Mouse (Mus musculus) R1 (cell line): ENCODE results near the gene Sntn.

Source experiments
- DNase-seq: peaks from one replicate; pipeline ENCODE4 v3.0.0-alpha.2; 2018; ENCODE audit warnings: low read depth, low spot score

The Sntn gene

DNA sequence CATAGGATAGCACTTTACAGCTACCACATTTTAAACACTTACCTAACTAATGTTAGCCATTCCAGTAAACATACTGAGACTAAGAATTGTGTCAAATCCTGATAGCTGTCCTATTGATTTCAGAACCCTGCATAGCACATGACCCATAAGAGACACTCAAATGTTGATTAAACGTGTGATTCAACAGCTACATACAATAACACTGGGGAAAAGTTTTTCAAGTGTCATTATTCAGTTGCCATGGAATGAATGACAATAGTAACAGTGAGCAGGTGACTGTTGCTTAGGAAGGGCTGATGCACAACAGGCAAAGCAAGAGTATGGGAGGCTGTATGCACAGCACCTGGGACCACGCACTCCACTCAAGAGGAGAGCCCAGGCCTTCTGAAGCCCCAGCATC, at the start of gene Sntn:
TSS of gene Sntn (plus strand) at position 301 of the 400 bp plus-strand sequence.
- no peak for DNase-seq

GRCm38 (mm10) chr14:13649865-13650264, 20.8 kb upstream of the Sntn start:
- no peak for DNase-seq

GRCm38 (mm10) chr14:13651039-13651438, 19.6 kb upstream of the Sntn start:
- DNase-seq: peak; percentile 10

GRCm38 (mm10) chr14:13651541-13652298, 19.0 kb upstream of the Sntn start:
- no peak for DNase-seq

GRCm38 (mm10) chr14:13686716-13687115, 16.0 kb downstream of the Sntn start:
- no peak for DNase-seq

DNA sequence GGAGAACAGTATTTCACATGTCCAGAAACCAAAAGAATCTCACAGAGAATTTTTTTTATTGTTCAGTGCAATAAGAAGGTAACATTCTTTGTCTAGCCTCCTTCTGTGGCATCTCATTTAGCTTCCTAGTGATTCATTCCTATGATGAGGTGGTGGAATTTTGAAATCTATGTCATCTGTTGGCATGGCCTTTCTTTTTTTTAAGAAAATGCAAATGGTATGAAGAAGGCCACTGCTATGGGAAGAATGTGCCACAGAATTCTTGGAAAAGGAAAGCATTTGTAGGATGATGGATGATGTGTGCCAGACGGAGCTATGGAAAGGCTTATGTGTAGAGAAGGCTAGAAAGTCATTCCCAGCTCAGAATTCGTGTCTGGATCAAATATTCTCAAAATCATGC, 19.8 kb downstream of the Sntn start:
- no peak for DNase-seq

- DNase-seq: peak; percentile 78
These were observed 61.6 kb downstream of the Sntn start for GRCm38 (mm10) chr14:13732263-13732662.
